Mouse (Mus musculus) midbrain, embryonic 10.5 days (tissue): Measurements from ENCODE around the gene Dusp6. TPM values are rescaled to one million over a fixed set of nuclear protein-coding genes. Genes with fewer than 3 reads are reported as not detected.

Experiments used
- DNase-seq: peaks from one replicate; pipeline ENCODE4 v3.0.0-alpha.2; 2017; ENCODE audit warnings: low spot score
- H3K27ac ChIP-seq: fragments of 300-500 bp; sonication (generic); replicated peaks from 2 replicates; pipeline ENCODE4 v1.5.1; 2016; ENCODE audit warnings: mild to moderate bottlenecking
- H3K27me3 ChIP-seq: fragments of 300-500 bp; sonication (generic); 2 replicates; pipeline ENCODE4 v1.6.1; 2016; ENCODE audit warnings: low read depth, mild to moderate bottlenecking; ENCODE audit not compliant: poor library complexity, severe bottlenecking
- H3K36me3 ChIP-seq: fragments of 300-500 bp; sonication (generic); 2 replicates; pipeline ENCODE4 v1.6.1; 2016; ENCODE audit warnings: mild to moderate bottlenecking, moderate library complexity
- H3K4me1 ChIP-seq: fragments of 300-500 bp; sonication (generic); 2 replicates; pipeline ENCODE4 v1.6.1; 2016
- H3K4me3 ChIP-seq: fragments of 300-500 bp; sonication (generic); 2 replicates; pipeline ENCODE4 v1.5.1; 2016; ENCODE audit warnings: mild to moderate bottlenecking, moderate library complexity
- H3K9me3 ChIP-seq: fragments of 300-500 bp; sonication (generic); replicated peaks from 2 replicates; pipeline ENCODE4 v1.6.1; 2016; ENCODE audit warnings: mild to moderate bottlenecking
- WGBS: fragments of 180-500 bp; shearing (Covaris S2); methylation state at CpG from one replicate; pipeline ENCODE4 v1.1.7; 2016; 5-methylcytosine and 5-hydroxymethylcytosine counted together
- polyA plus RNA-seq: library from polyadenylated mRNA; unstranded; fragments of >200 nt; fragmentation: Nextera tagmentation; extraction: Ambion mirVana; gene quantifications from 2 replicates; pipeline ENCODE4 v1.2.1, GENCODE M21; 2016

The Dusp6 gene
- polyA plus RNA-seq, 1 experiment from 2014 or later, result 66.0 TPM

DNA sequence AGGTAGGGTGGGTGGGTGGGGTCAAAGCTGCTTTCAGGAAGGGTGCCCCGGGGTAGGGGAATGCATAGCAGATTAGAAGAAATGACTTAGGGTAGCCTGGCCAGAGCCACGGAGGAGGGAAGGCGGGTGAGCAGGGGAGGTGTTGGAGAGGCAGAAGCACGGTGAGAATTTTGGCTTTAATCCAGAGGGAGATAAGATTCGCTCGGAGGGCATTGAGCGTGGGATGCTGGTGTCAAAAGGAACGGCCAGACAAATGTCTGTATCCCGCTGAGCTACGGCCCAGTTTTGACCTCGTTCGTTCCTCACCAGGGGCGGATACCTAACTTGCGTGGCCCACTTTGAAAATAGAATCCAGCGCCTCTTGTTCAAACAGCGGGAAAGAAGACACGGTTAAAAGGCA lies 23.8 kb downstream of the Dusp6 start:
- Histone ChIP-seq H3K4me1 (peaks cover 34% of the 10 kb centered on the region), H3K4me3 (peak overlapping the region; percentile 11; the same call in 1 of the 2 replicates), H3K27ac (peak overlapping the region; percentile 33; the same call in 1 of the 2 replicates), H3K27me3 (peaks cover 27% of the 10 kb centered on the region), H3K36me3 (no peaks in the 10 kb centered on the region), H3K9me3 (no peaks in the 10 kb centered on the region)
- 12% methylated on average over 17 of the region's 17 CpGs for WGBS
- DNase-seq, result peak; percentile 43

GRCm38 (mm10) chr10:99287206-99287605 lies 24.2 kb downstream of the Dusp6 start:
- Histone ChIP-seq H3K4me1 (peaks cover 34% of the 10 kb centered on the region), H3K36me3 (no peaks in the 10 kb centered on the region), H3K27me3 (peaks cover 27% of the 10 kb centered on the region), H3K4me3 (peak overlapping the region; percentile 11; the same call in 1 of the 2 replicates), H3K9me3 (no peaks in the 10 kb centered on the region), H3K27ac (peak overlapping the region; percentile 33; the same call in 1 of the 2 replicates)
- no peak for DNase-seq
- WGBS, result 51% methylated on average over 6 of the region's 6 CpGs

DNA sequence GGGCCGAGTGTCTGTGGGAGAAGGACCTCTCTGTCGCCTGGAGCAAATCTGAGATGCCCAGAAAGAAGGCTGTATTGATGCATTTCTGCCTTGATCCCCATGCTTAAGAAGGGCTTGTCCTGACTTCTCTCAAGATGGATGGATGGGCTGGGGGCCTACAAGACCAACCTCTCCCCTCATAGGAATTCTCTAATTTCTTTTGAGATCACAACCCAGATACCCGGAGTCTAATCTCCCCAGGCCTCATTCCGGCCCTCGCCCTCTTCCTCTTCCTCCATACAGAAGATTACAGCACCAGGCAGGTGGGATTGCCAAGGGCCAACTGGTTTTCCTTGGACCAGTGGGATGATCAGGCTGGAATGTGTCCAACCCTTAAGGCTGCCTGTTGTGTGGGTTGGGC lies 26.1 kb downstream of the Dusp6 start:
- 86% methylated on average over 5 of the region's 5 CpGs for WGBS
- Histone ChIP-seq H3K4me1 (peaks cover 27% of the 10 kb centered on the region), H3K27ac (no peak overlapping the region), H3K9me3 (no peaks in the 10 kb centered on the region), H3K27me3 (peaks cover 20% of the 10 kb centered on the region), H3K4me3 (no peak overlapping the region), H3K36me3 (no peaks in the 10 kb centered on the region)
- DNase-seq, result no peak

DNA sequence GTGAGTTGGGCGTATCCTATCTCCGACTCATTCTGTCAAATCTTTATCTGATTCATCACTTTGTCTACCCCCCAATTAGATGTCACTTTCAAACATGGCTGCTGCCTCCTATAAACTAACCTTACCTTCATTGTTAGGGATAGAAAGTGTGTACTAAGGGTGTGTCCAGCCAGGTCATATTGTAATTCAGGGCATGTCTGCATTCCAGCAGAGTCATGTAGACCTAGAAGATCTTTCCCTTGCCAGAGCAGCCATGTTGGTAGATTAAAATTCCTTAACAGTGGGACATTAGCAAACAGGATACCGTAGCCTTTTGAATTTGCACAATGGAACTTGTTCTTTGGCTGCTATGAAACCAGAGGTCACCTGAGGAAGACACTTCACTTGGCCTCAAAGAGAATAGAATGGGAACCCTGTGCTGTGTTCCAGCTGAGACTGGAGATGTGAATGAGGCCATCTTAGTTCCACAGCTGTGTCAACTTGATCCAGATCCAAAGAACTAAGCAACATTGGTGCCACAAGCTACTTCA lies 30.1 kb downstream of the Dusp6 start:
- H3K36me3 ChIP-seq, result no peaks in the 10 kb centered on the region

GRCm38 (mm10) chr10:99297721-99298120 lies 34.7 kb downstream of the Dusp6 start:
- no peaks in the 10 kb centered on the region for H3K36me3 ChIP-seq
- H3K4me3 ChIP-seq, result no peak overlapping the region
- DNase-seq, result no peak
- peaks cover 54% of the 10 kb centered on the region for H3K27me3 ChIP-seq
- no peak overlapping the region for H3K27ac ChIP-seq
- WGBS, result 68% methylated on average over 3 of the region's 3 CpGs
- no peaks in the 10 kb centered on the region for H3K9me3 ChIP-seq
- peaks cover 16% of the 10 kb centered on the region for H3K4me1 ChIP-seq

More for the DNA sequence above, 30.1 kb downstream of the Dusp6 start:
- Histone ChIP-seq H3K27ac (no peak overlapping the region), H3K4me1 (peaks cover under 1% of the 10 kb centered on the region; the same call in 1 of the 2 replicates), H3K9me3 (no peaks in the 10 kb centered on the region), H3K4me3 (no peak overlapping the region), H3K27me3 (peaks cover 23% of the 10 kb centered on the region)
- 89% methylated on average over 3 of the region's 3 CpGs for WGBS
- no peak for DNase-seq

GRCm38 (mm10) chr10:99298328-99299295 lies 35.6 kb downstream of the Dusp6 start:
- H3K27ac ChIP-seq, result peak overlapping the region; percentile 59

GRCm38 (mm10) chr10:99299303-99299702 lies 36.3 kb downstream of the Dusp6 start:
- DNase-seq, result no peak
- WGBS, result 13% methylated on average over 9 of the region's 9 CpGs
- peak overlapping the region; percentile 26 for H3K4me3 ChIP-seq
- H3K36me3 ChIP-seq, result no peaks in the 10 kb centered on the region
- H3K27ac ChIP-seq, result peak overlapping the region; percentile 59; the same call in 1 of the 2 replicates
- H3K27me3 ChIP-seq, result peaks cover 54% of the 10 kb centered on the region
- H3K9me3 ChIP-seq, result no peaks in the 10 kb centered on the region
- H3K4me1 ChIP-seq, result peaks cover 16% of the 10 kb centered on the region

More at GRCm38 (mm10) chr10:99298328-99299295, 35.6 kb downstream of the Dusp6 start:
- H3K4me1 ChIP-seq, result peaks cover 16% of the 10 kb centered on the region
- WGBS, result 7% methylated on average over 18 of the region's 18 CpGs
- no peaks in the 10 kb centered on the region for H3K36me3 ChIP-seq
- peak; percentile 41 for DNase-seq
- peak overlapping the region; percentile 26 for H3K4me3 ChIP-seq
- no peaks in the 10 kb centered on the region for H3K9me3 ChIP-seq
- peaks cover 54% of the 10 kb centered on the region for H3K27me3 ChIP-seq

DNA sequence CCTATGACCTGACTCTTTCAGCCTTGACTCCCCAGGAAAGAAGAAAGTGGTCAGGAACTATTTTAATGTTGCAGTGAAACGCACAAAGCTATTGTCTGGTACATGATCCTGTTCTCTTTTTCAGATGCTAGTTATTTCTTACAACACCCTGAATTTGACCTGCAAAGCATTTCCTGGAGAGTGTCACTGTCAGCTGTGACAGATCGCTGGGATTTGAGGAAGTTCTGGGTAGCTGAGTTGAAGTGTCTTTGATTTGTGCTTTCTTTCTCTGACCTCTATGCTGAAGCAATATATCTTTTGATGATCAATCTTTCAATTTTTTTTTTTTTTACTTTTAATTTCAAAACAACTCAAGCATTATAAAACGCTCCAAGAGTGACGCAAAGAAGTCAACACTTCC lies 39.0 kb downstream of the Dusp6 start:
- Histone ChIP-seq H3K27ac (no peak overlapping the region), H3K9me3 (no peaks in the 10 kb centered on the region), H3K27me3 (peaks cover 41% of the 10 kb centered on the region), H3K36me3 (no peaks in the 10 kb centered on the region), H3K4me1 (peaks cover 16% of the 10 kb centered on the region), H3K4me3 (no peak overlapping the region)
- DNase-seq, result no peak
- whole genome bisulfite sequencing, result 79% methylated on average over 4 of the region's 4 CpGs

- Histone ChIP-seq H3K27me3 (no peaks in the 10 kb centered on the region), H3K4me3 (no peak overlapping the region), H3K4me1 (no peaks in the 10 kb centered on the region), H3K9me3 (no peaks in the 10 kb centered on the region), H3K36me3 (no peaks in the 10 kb centered on the region), H3K27ac (no peak overlapping the region)
- no peak for DNase-seq
- 92% methylated on average over 4 of the region's 4 CpGs for WGBS
Measured at GRCm38 (mm10) chr10:99308837-99309236, 45.8 kb downstream of the Dusp6 start.

DNA sequence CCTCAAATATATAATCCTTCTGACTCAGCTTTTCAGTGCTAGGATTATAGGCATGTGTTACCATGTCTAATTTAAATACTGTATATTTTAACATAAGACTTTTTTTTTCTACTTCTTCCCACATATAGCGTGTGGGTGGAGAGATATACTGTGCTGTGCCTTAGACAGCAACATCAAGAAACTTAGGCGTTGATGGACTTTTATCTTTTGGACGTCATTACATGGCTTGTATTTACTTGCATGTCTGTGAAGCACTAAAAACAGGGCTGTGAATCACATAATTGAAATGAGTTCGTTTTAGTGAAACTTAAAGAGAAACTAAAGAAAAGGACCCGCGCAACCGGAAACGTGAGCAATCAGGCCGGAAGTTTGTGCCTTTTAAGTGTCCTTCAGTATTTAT lies 46.6 kb downstream of the Dusp6 start:
- 90% methylated on average over 9 of the region's 9 CpGs for WGBS
- no peak for DNase-seq
- no peaks in the 10 kb centered on the region for H3K36me3 ChIP-seq
- H3K4me1 ChIP-seq, result no peaks in the 10 kb centered on the region
- H3K9me3 ChIP-seq, result no peaks in the 10 kb centered on the region
- no peak overlapping the region for H3K4me3 ChIP-seq
- no peak overlapping the region for H3K27ac ChIP-seq
- no peaks in the 10 kb centered on the region for H3K27me3 ChIP-seq

GRCm38 (mm10) chr10:99310204-99310603 lies 47.2 kb downstream of the Dusp6 start:
- WGBS, result 92% methylated on average over 10 of the region's 10 CpGs
- no peaks in the 10 kb centered on the region for H3K4me1 ChIP-seq
- H3K36me3 ChIP-seq, result no peaks in the 10 kb centered on the region
- no peak for DNase-seq
- H3K27me3 ChIP-seq, result no peaks in the 10 kb centered on the region
- no peak overlapping the region for H3K27ac ChIP-seq
- no peaks in the 10 kb centered on the region for H3K9me3 ChIP-seq
- H3K4me3 ChIP-seq, result no peak overlapping the region

GRCm38 (mm10) chr10:99311956-99312355 lies 48.9 kb downstream of the Dusp6 start:
- DNase-seq, result no peak
- H3K27me3 ChIP-seq, result no peaks in the 10 kb centered on the region
- 86% methylated on average over 1 of the region's 1 CpGs for WGBS
- no peaks in the 10 kb centered on the region for H3K36me3 ChIP-seq
- no peaks in the 10 kb centered on the region for H3K9me3 ChIP-seq
- no peak overlapping the region for H3K4me3 ChIP-seq
- H3K27ac ChIP-seq, result no peak overlapping the region
- no peaks in the 10 kb centered on the region for H3K4me1 ChIP-seq

- 88% methylated on average over 7 of the region's 7 CpGs for WGBS
- Histone ChIP-seq H3K4me3 (no peak overlapping the region), H3K36me3 (no peaks in the 10 kb centered on the region), H3K27ac (no peak overlapping the region), H3K9me3 (no peaks in the 10 kb centered on the region), H3K4me1 (no peaks in the 10 kb centered on the region), H3K27me3 (no peaks in the 10 kb centered on the region)
- DNase-seq, result no peak
Measured at GRCm38 (mm10) chr10:99314366-99314765, 51.3 kb downstream of the Dusp6 start.
